Mouse (Mus musculus) kidney, adult 2 months (tissue): ENCODE measurements at regions not wholly inside any gene's neighbourhood (a gene's known extent, or its start where the extent isn't known, plus 50 kb on each side); places are given as distances from the start of the nearest gene placed in this dataset.

Experiments
- CTCF ChIP-seq: fragments of 200-500 bp; conservative IDR thresholded peaks from 2 replicates; pipeline ENCODE4 v1.5.1; 2011; ENCODE audit warnings: low read depth, mild to moderate bottlenecking, control low read depth, low read length, moderate library complexity, mixed read lengths; ENCODE audit not compliant: insufficient read depth, insufficient read length
- POLR2A ChIP-seq: fragments of 200-500 bp; IDR thresholded peaks from one replicate; pipeline ENCODE4 v1.6.1; 2011; ENCODE audit warnings: low read depth, low read length, control low read depth

GRCm38 (mm10) chr8:86360283-86360682, 220.2 kb downstream of the Abcc12 start:
- TF ChIP-seq CTCF, result no peak
- no peak for TF ChIP-seq POLR2A
